ENCODE assay signal across 8 mouse cellular contexts in the genomic region with DNA sequence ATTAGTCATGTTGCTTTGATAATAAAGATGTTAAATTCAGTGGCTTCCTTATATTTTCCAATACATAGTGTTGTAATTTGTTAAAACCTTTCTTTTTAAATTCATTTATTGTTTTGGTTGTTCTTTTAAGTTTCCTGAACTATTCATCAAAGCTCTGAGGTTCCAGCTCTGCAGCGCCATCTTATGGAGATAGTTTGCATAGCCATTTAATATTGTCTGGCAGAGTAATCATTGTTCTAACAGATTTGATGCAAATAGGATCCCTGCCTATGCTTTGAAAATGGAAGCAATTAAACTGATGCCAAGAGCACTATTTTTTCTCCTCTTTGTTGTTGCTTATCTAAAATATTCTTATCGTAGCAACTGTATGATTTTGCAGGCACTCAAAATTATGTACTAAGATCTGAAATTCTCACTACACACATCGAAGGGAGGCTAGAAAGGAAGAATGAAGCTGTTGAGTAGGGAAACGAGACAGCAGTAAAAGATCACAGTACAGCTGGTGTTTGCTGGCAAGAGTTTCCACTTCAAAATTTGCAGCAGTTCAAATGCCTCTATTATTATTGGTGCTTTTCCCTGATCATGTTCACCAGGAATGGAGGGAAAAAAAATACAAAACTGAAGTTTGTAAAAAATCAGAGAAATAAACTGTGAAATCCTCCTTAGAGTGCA.
DNase-seq lines count a peak whose midpoint lies in the region; ATAC-seq and TF ChIP-seq lines count a peak whose summit lies in the region.

No protein-coding gene starts in this region.

- H3K4me3 ChIP-seq in neural tube, embryonic 11.5 days (ENCODE audit: low read depth, low read length): no peak overlapping the region
- H3K4me3 ChIP-seq in layer of hippocampus, adult 2 months: no peak overlapping the region; the same call in 1 of the 2 replicates

- peak; percentile 3 to 13 for DNase-seq in cerebellum, adult 18-20 months
- no peak for DNase-seq in cerebellum, adult 11 months
- peak; percentile 12 for DNase-seq in neural tube, embryonic 11.5 days (ENCODE audit: low spot score)
- no peak for DNase-seq in neural tube, embryonic 10.5 days (ENCODE audit: extremely low spot score, low spot score)
- DNase-seq in layer of hippocampus, adult 2 months (ENCODE audit: low spot score in 2 of 2): peak; percentile 64 to 80
- peak; percentile 6 to 12 for DNase-seq in right cerebral cortex, postnatal 36 days (ENCODE audit: low spot score in 2 of 2)
- DNase-seq in lung, postnatal 10 days: no peak

- H3K4me2 ChIP-seq in neural tube, embryonic 11.5 days (ENCODE audit: low read depth): no peak overlapping the region

- H3K27me3 ChIP-seq in neural tube, embryonic 11.5 days (ENCODE audit: control insufficient read depth, insufficient read depth, low read length): no peaks in the 10 kb centered on the region

- no peaks in the 10 kb centered on the region for H3K4me1 ChIP-seq in neural tube, embryonic 11.5 days (ENCODE audit: control insufficient read depth, insufficient read depth, low read length)

- no peaks in the 10 kb centered on the region for H3K36me3 ChIP-seq in neural tube, embryonic 11.5 days (ENCODE audit: control insufficient read depth, insufficient read depth, low read length)

- no peak overlapping the region for H3K27ac ChIP-seq in neural tube, embryonic 11.5 days (ENCODE audit: low read depth, low read length)
- peak overlapping the region; percentile 51; the same call in 1 of the 2 replicates for H3K27ac ChIP-seq in layer of hippocampus, adult 2 months

- TF ChIP-seq CTCF in layer of hippocampus, adult 2 months (conservative IDR thresholded peaks at IDR 0.05): peak; percentile 88

- no peaks in the 10 kb centered on the region for H3K9me3 ChIP-seq in neural tube, embryonic 11.5 days (ENCODE audit: control insufficient read depth, low read length)

- no peak overlapping the region for H3K9ac ChIP-seq in neural tube, embryonic 11.5 days (ENCODE audit: low read length)

- WGBS in neural tube, embryonic 11.5 days: 38% methylated on average over 4 of the region's 4 CpGs

- no peak for ATAC-seq in neural tube, embryonic 11.5 days (ENCODE audit: insufficient read depth, low FRiP score, low TSS enrichment)
- ATAC-seq in granulocyte monocyte progenitor cell, adult 5-6 weeks (replicated peaks; ENCODE audit: poor library complexity, severe bottlenecking): no peak

Comparison
In these comparisons a context has a peak if more than half of its experiments do, and no peak if none do; other contexts are left out.
1. DNase-seq: peak in cerebellum, adult 18-20 months (2 of 2), neural tube, embryonic 11.5 days (single experiment), layer of hippocampus, adult 2 months (2 of 2) and right cerebral cortex, postnatal 36 days (2 of 2); none in cerebellum, adult 11 months (single experiment), neural tube, embryonic 10.5 days (single experiment) and lung, postnatal 10 days (single experiment).